Mouse (Mus musculus): ENCODE results near the gene Mmel1. TPM values are rescaled to one million over a fixed set of nuclear protein-coding genes. Genes with fewer than 3 reads are reported as not detected.

The Mmel1 gene
- polyA plus RNA-seq, 1 experiment from 2014 or later: 0.12 TPM

DNA sequence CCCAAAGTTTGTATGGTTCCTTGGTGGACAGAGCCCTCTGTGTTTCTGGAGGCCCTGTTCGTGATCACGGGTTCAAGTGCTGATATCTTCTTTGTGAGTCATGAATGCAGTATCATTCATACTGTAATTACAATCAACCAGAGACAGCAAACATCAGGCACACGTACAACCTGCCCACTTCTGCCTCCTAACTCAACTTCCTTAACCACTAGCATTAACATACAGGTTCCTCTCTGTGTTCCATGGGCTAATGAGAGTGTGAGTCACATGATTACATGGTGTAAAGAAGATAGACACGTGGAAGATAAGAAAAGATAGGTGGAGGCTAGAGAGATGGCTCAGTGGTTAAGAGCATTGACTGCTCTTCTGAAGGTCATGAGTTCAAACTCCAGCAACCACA, 47.3 kb downstream of the Mmel1 start:
- no peaks in the 10 kb centered on the region for H3K9me3 ChIP-seq (ENCODE audit: control insufficient read depth, low read depth, low read length)
- 83% methylated on average over 4 of the region's 4 CpGs for WGBS
- H3K9ac ChIP-seq (replicated peaks; ENCODE audit: low read depth, low read length): no peak overlapping the region
- no peaks in the 10 kb centered on the region for H3K27me3 ChIP-seq (ENCODE audit: control insufficient read depth, insufficient read depth, low read length)
- H3K36me3 ChIP-seq (ENCODE audit: control insufficient read depth, insufficient read depth, low read length): no peaks in the 10 kb centered on the region
- ATAC-seq (ENCODE audit: insufficient number of reproducible peaks, insufficient read depth, low FRiP score, low read depth): no peak
- no peak overlapping the region for H3K4me3 ChIP-seq (ENCODE audit: low read depth, low read length)
- H3K27ac ChIP-seq (ENCODE audit: low read length): no peak overlapping the region
- H3K4me1 ChIP-seq (ENCODE audit: control insufficient read depth, insufficient read depth, low read length): no peaks in the 10 kb centered on the region
- H3K4me2 ChIP-seq (replicated peaks; ENCODE audit: low read depth, low read length): no peak overlapping the region

DNA sequence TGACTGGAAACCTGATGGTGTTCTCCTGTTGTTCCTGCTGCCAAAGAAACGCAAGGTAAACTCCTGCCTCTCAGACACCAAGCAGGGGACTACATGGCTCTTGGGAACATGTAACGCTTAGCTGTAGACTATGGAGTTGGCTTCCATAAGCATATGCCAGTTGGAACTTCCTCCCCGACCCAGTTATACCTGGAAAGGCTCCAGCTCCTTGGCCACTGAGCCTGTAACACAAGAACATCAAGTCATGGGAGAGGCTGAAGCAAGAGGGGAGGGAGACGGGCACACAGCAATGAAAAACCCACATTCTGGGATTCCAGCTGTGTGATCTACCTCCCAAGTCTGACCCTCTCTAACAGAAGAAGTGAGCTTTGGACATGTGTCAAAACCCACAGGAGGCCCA, 52.9 kb downstream of the Mmel1 start:
- H3K9ac ChIP-seq (replicated peaks; ENCODE audit: low read depth, low read length): no peak overlapping the region
- ATAC-seq (ENCODE audit: insufficient number of reproducible peaks, insufficient read depth, low FRiP score, low read depth): no peak
- H3K4me3 ChIP-seq (ENCODE audit: low read depth, low read length): no peak overlapping the region
- H3K4me2 ChIP-seq (replicated peaks; ENCODE audit: low read depth, low read length): no peak overlapping the region
- 83% methylated on average over 4 of the region's 4 CpGs for WGBS
- peaks cover 6% of the 10 kb centered on the region; the same call in 1 of the 2 replicates for H3K4me1 ChIP-seq (ENCODE audit: control insufficient read depth, insufficient read depth, low read length)
- no peaks in the 10 kb centered on the region for H3K36me3 ChIP-seq (ENCODE audit: control insufficient read depth, insufficient read depth, low read length)
- H3K27ac ChIP-seq (ENCODE audit: low read length): no peak overlapping the region
- H3K27me3 ChIP-seq (ENCODE audit: control insufficient read depth, insufficient read depth, low read length): no peaks in the 10 kb centered on the region
- no peaks in the 10 kb centered on the region for H3K9me3 ChIP-seq (ENCODE audit: control insufficient read depth, low read depth, low read length)

DNA sequence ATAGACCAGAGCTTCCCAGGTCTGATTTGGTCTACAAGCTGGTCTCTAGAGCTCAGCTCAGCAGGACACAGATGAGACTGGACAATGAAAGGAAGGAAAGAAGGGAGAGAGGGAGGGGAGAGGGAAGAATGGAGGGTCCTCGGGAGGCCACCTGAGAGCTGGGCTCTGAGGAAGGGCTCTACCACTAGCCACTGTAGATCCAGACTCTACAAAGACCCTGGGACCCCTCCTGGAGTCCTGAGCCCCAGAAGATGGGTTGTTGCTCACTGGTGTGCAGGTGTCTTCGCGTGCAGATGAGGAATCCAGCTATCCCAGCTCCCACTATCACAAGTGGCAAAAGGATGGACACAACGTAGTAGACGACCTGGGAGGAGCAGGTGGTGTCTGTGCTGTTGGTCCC, 53.5 kb downstream of the Mmel1 start:
- H3K9me3 ChIP-seq (ENCODE audit: control insufficient read depth, low read depth, low read length): no peaks in the 10 kb centered on the region
- H3K4me1 ChIP-seq (ENCODE audit: control insufficient read depth, insufficient read depth, low read length): peaks cover 12% of the 10 kb centered on the region
- H3K36me3 ChIP-seq (ENCODE audit: control insufficient read depth, insufficient read depth, low read length): no peaks in the 10 kb centered on the region
- no peaks in the 10 kb centered on the region for H3K27me3 ChIP-seq (ENCODE audit: control insufficient read depth, insufficient read depth, low read length)
- H3K4me2 ChIP-seq (replicated peaks; ENCODE audit: low read depth, low read length): no peak overlapping the region
- WGBS: 85% methylated on average over 5 of the region's 5 CpGs
- H3K27ac ChIP-seq (ENCODE audit: low read length): no peak overlapping the region
- no peak overlapping the region for H3K4me3 ChIP-seq (ENCODE audit: low read depth, low read length)
- no peak overlapping the region for H3K9ac ChIP-seq (replicated peaks; ENCODE audit: low read depth, low read length)
- no peak for ATAC-seq (ENCODE audit: insufficient number of reproducible peaks, insufficient read depth, low FRiP score, low read depth)

DNA sequence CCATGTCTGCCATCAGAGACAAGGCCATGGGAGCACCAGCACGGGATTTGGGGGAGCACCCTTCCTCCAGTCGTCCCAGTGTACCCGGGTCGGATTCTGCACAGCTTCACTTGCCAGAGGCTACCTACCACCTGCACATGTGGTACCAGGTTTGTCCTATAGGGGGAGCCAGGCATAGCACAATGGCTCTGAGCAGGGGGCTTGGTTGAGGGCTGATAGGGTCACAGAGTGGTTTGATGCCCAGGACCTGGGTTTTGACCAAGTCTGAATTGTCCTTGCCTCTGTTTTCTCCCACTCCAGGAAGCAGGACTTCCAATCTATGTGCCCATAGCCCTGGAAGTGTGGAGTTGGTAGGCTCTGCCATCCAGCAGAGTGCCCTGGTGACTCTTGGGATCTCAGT, 56.0 kb downstream of the Mmel1 start:
- no peak for ATAC-seq (ENCODE audit: insufficient number of reproducible peaks, insufficient read depth, low FRiP score, low read depth)
- no peak overlapping the region for H3K4me2 ChIP-seq (replicated peaks; ENCODE audit: low read depth, low read length)
- WGBS: 52% methylated on average over 4 of the region's 4 CpGs

DNA sequence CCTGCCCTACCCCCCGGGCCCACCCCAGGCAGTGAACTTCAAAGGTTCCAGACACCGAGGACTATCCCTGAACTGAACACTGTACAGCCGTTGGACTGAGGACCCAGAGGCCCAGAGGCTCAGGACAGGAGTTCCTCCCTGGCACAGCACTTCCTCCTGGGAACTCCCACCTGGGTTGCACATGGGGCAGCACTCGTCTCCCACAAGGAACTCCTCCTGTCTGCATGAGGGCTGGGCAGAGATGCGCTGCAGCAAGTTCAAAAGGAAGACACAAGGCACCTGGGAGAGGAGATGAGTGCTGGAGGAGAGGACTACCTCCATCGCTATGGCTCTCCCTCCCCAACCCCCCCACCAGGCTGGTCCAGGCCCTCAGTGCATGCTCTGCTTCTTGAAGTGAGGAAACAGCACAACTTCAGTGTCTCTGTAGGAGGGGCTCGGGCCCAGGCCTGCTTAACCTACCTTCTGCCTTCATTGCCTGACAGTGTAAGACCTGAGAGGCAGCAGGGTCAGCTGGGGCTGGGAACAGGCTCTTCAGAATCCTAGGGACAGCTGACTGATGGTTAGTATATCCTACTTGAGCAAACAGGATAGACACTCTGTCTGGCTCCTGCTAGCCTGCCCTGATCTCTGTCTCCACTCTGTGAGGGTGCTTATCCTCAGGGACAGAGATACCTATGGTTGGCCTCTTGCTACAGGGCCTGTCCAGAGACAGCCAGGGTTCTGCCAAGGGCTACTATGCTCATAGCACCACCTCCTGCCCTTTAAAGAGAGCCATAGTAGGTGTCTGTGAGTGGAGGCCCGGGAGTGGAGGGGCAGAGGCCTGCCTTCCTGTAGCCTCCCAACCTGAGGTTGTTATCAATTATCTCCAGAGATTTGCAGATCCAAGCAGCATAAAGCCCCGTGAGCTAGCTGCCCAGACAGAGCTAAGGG, 57.8 kb downstream of the Mmel1 start:
- Histone ChIP-seq H3K36me3 (ENCODE audit: control insufficient read depth, insufficient read depth, low read length) (no peaks in the 10 kb centered on the region), H3K4me2 (replicated peaks; ENCODE audit: low read depth, low read length) (peak overlapping the region; percentile 36), H3K9me3 (ENCODE audit: control insufficient read depth, low read depth, low read length) (no peaks in the 10 kb centered on the region), H3K9ac (replicated peaks; ENCODE audit: low read depth, low read length) (no peak overlapping the region), H3K27ac (ENCODE audit: low read length) (peak overlapping the region; percentile 52; the same call in 1 of the 2 replicates), H3K27me3 (ENCODE audit: control insufficient read depth, insufficient read depth, low read length) (no peaks in the 10 kb centered on the region), H3K4me3 (ENCODE audit: low read depth, low read length) (peak overlapping the region; percentile 16; the same call in 1 of the 2 replicates), H3K4me1 (ENCODE audit: control insufficient read depth, insufficient read depth, low read length) (peaks cover 18% of the 10 kb centered on the region)
- 56% methylated on average over 9 of the region's 9 CpGs for WGBS
- peak; percentile 48; the same call in 1 of the 2 replicates for ATAC-seq (ENCODE audit: insufficient number of reproducible peaks, insufficient read depth, low FRiP score, low read depth)

More for the DNA sequence above, 56.0 kb downstream of the Mmel1 start:
- no peaks in the 10 kb centered on the region for H3K9me3 ChIP-seq (ENCODE audit: control insufficient read depth, low read depth, low read length)
- H3K4me1 ChIP-seq (ENCODE audit: control insufficient read depth, insufficient read depth, low read length): peaks cover 18% of the 10 kb centered on the region
- H3K36me3 ChIP-seq (ENCODE audit: control insufficient read depth, insufficient read depth, low read length): no peaks in the 10 kb centered on the region
- H3K4me3 ChIP-seq (ENCODE audit: low read depth, low read length): no peak overlapping the region
- no peak overlapping the region for H3K27ac ChIP-seq (ENCODE audit: low read length)
- no peaks in the 10 kb centered on the region for H3K27me3 ChIP-seq (ENCODE audit: control insufficient read depth, insufficient read depth, low read length)
- no peak overlapping the region for H3K9ac ChIP-seq (replicated peaks; ENCODE audit: low read depth, low read length)

DNA sequence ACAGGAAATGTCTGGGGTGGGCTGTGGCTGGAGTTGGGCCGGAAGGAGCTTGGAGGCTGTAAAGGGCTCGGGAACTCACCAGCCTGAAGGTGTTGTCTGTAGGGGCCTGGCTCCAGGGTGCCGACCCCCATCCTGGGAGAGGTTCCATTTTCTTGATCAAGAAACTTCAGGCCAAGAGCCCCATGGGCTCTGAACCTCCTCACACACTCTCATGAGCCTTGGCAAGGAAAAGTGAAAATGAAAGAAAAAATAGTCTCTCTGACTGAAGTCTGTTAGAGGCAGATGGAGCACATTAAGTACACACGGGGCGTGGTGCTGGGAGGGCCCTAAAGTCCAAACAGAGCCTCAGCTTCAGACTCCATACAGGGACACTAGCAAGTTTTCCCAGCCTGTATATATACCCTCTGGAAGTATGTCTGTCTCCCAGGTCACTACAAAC, 58.5 kb downstream of the Mmel1 start:
- Histone ChIP-seq H3K27me3 (ENCODE audit: control insufficient read depth, insufficient read depth, low read length) (no peaks in the 10 kb centered on the region), H3K9ac (replicated peaks; ENCODE audit: low read depth, low read length) (no peak overlapping the region), H3K4me2 (replicated peaks; ENCODE audit: low read depth, low read length) (peak overlapping the region; percentile 36), H3K9me3 (ENCODE audit: control insufficient read depth, low read depth, low read length) (no peaks in the 10 kb centered on the region), H3K4me1 (ENCODE audit: control insufficient read depth, insufficient read depth, low read length) (peaks cover 18% of the 10 kb centered on the region), H3K4me3 (ENCODE audit: low read depth, low read length) (peak overlapping the region; percentile 16; the same call in 1 of the 2 replicates), H3K36me3 (ENCODE audit: control insufficient read depth, insufficient read depth, low read length) (no peaks in the 10 kb centered on the region), H3K27ac (ENCODE audit: low read length) (peak overlapping the region; percentile 52; the same call in 1 of the 2 replicates)
- ATAC-seq (ENCODE audit: insufficient number of reproducible peaks, insufficient read depth, low FRiP score, low read depth): peak; percentile 72; the same call in 1 of the 2 replicates
- WGBS: 26% methylated on average over 5 of the region's 5 CpGs

DNA sequence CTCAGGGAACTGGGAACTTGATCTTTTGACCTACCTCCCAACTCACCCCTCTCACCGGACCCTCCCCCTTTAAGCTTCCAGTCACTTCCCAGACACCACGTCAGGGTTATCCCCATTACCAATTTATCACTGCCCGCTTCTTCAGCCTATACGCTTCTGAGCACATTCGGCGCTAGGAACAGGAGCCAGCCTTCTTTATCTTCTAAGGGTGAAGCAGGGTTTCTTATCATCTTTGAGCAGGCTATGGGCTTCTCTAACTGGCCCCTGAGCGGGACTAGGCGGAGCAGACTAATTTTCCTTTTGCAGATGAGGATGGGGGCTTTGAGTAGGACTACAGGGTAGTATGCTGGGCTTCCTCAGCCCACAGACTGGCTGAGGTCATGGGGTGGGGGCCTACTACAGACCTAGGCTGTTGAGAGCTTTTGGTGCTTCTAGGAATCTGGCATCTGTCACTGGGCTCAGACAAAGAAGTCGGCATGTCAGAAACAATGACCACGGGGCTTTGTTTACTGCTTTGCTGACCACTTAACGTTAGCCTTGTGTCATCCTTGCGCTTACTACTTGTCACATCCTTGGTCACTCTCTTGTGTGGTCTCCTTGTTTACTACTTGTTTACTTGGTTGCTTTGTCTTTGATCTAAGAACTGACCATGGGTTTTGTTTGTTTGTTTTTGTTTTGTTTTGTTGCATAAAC, 59.2 kb downstream of the Mmel1 start, which contains the start of gene Tnfrsf14:
Tnfrsf14 (minus strand) TSS at position 169 of the 693 bp plus-strand sequence.
- Histone ChIP-seq H3K27ac (ENCODE audit: low read length) (peak within 1 kb of the TSS; percentile 52; the same call in 1 of the 2 replicates), H3K4me1 (ENCODE audit: control insufficient read depth, insufficient read depth, low read length) (peaks cover 18% of the 10 kb centered on the region), H3K9ac (replicated peaks; ENCODE audit: low read depth, low read length) (no peak within 1 kb of the TSS), H3K27me3 (ENCODE audit: control insufficient read depth, insufficient read depth, low read length) (no peaks in the 10 kb centered on the region), H3K4me2 (replicated peaks; ENCODE audit: low read depth, low read length) (peak within 1 kb of the TSS; percentile 36), H3K4me3 (ENCODE audit: low read depth, low read length) (peak within 1 kb of the TSS; percentile 16; the same call in 1 of the 2 replicates), H3K9me3 (ENCODE audit: control insufficient read depth, low read depth, low read length) (no peaks in the 10 kb centered on the region), H3K36me3 (ENCODE audit: control insufficient read depth, insufficient read depth, low read length) (no peaks in the 10 kb centered on the region)
- 23% methylated on average over 12 of the region's 12 CpGs for WGBS
- peak; percentile 74; the same call in 1 of the 2 replicates for ATAC-seq (ENCODE audit: insufficient number of reproducible peaks, insufficient read depth, low FRiP score, low read depth)

DNA sequence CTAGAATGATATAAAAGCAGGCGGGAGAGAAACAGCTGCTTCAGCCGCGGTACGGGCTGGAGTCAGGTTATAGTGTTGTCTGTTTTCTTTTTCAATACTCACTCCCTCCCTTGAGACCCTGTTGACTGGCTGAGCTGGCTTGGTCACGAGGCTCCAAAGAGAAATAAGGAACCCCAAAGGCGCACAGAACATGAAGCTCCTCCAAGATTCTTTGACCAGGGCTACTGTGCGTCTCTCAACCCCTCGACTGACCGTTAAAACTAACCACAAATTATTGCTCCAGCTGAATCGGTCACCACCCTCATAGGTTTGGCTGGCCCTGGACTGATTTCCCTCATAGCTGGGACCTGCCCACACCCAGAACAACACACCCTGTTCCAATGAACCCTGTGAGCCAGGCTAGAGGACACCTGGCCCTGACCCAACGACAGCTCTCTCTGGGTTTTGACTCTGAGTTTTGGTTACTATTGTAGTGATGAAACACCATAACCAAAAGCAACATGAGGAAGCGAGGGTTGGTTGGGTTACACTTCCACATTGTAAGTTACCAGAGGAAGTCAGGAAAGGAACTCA, 59.8 kb downstream of the Mmel1 start:
- no peak overlapping the region for H3K9ac ChIP-seq (replicated peaks; ENCODE audit: low read depth, low read length)
- H3K4me1 ChIP-seq (ENCODE audit: control insufficient read depth, insufficient read depth, low read length): peaks cover 18% of the 10 kb centered on the region
- H3K4me3 ChIP-seq (ENCODE audit: low read depth, low read length): no peak overlapping the region
- H3K9me3 ChIP-seq (ENCODE audit: control insufficient read depth, low read depth, low read length): no peaks in the 10 kb centered on the region
- WGBS: 78% methylated on average over 12 of the region's 12 CpGs
- H3K27ac ChIP-seq (ENCODE audit: low read length): no peak overlapping the region
- H3K4me2 ChIP-seq (replicated peaks; ENCODE audit: low read depth, low read length): no peak overlapping the region
- ATAC-seq (ENCODE audit: insufficient number of reproducible peaks, insufficient read depth, low FRiP score, low read depth): no peak; the same call in 1 of the 2 replicates
- H3K27me3 ChIP-seq (ENCODE audit: control insufficient read depth, insufficient read depth, low read length): no peaks in the 10 kb centered on the region
- no peaks in the 10 kb centered on the region for H3K36me3 ChIP-seq (ENCODE audit: control insufficient read depth, insufficient read depth, low read length)

Data from stomach, embryonic 14.5 days (tissue).